Mouse (Mus musculus) gastrocnemius, postnatal 25 days (tissue): ENCODE results near the gene Mfap1b. TPM values are rescaled to one million over a fixed set of nuclear protein-coding genes. Genes with fewer than 3 reads are reported as not detected.
A peak's percentile ranks its signal among the peaks of the same experiment; 100 is the strongest.
"Not testable (repeated sequence)": the region's sequence is repeated elsewhere in the genome, so short reads cannot be mapped to it uniquely, and the experiment has no call there.

Source experiments
- DNase-seq: peaks from one replicate; pipeline ENCODE4 v3.0.0; 2022
- long read RNA-seq, 2 experiments: library from polyadenylated mRNA; stranded (forward); transcript quantifications; one replicate each; pipeline ENCODE4 v2.0.0; 2021
- total RNA-seq, 2 experiments: library from RNA; stranded (reverse); gene quantifications; 1 replicate in 1 of 2; 2 replicates in 1 of 2; pipeline ENCODE4 v1.2.3; 2021

The Mfap1b gene
- total RNA-seq, result 10 to 100 TPM; 18.0 to 20.6 TPM
- long read RNA-seq, experiment 1, transcript Mfap1b-201 (7 exons, 3,362 nt), result major isoform, 20 of 23 reads
- long read RNA-seq, experiment 1, partial matches to known transcripts, result 0 of 23 reads
- long read RNA-seq, experiment 1, other reads (novel, unspliced or antisense), result 3 of 23 reads
- long read RNA-seq, experiment 2, transcript Mfap1b-201 (7 exons, 3,362 nt), result major isoform, 49 of 52 reads
- long read RNA-seq, experiment 2, partial matches to known transcripts, result 1 of 52 reads
- long read RNA-seq, experiment 2, other reads (novel, unspliced or antisense), result 2 of 52 reads

GRCm38 (mm10) chr2:121473301-121474179, at the start of gene Mfap1b:
Gene Mfap1b, minus strand, starts transcription at chr2:121474067.
- peak; percentile 82 for DNase-seq

GRCm38 (mm10) chr2:121522830-121523229, 49.0 kb upstream of the Mfap1b start:
- not testable (repeated sequence) for DNase-seq

GRCm38 (mm10) chr2:121522006-121522405, 48.1 kb upstream of the Mfap1b start:
- DNase-seq, result no peak

GRCm38 (mm10) chr2:121518711-121519110, 44.8 kb upstream of the Mfap1b start:
- not testable (repeated sequence) for DNase-seq

- no peak for DNase-seq
Measured at GRCm38 (mm10) chr2:121518106-121518505, 44.2 kb upstream of the Mfap1b start.

- no peak for DNase-seq
Measured at GRCm38 (mm10) chr2:121514211-121514610, 40.3 kb upstream of the Mfap1b start.

GRCm38 (mm10) chr2:121512991-121513765, 39.3 kb upstream of the Mfap1b start:
- not testable (repeated sequence) for DNase-seq

GRCm38 (mm10) chr2:121511401-121511800, 37.5 kb upstream of the Mfap1b start:
- DNase-seq, result no peak

- DNase-seq, result peak; percentile 57
Measured at GRCm38 (mm10) chr2:121509584-121509983, 35.7 kb upstream of the Mfap1b start.

GRCm38 (mm10) chr2:121507951-121508330, 34.1 kb upstream of the Mfap1b start:
- DNase-seq, result no peak

GRCm38 (mm10) chr2:121507173-121507950, 33.5 kb upstream of the Mfap1b start:
- no peak for DNase-seq

- peak; percentile 75 for DNase-seq
Measured at GRCm38 (mm10) chr2:121505942-121506882, 32.3 kb upstream of the Mfap1b start, which contains the start of the genes Mfap1a and Wdr76. Gene Mfap1a, minus strand, starts transcription at chr2:121506665. Gene Wdr76, plus strand, starts transcription at chr2:121506723.

- not testable (repeated sequence) for DNase-seq
Measured at GRCm38 (mm10) chr2:121501550-121501949, 27.7 kb upstream of the Mfap1b start.

GRCm38 (mm10) chr2:121484403-121484802, 10.5 kb upstream of the Mfap1b start:
- DNase-seq, result not testable (repeated sequence)

GRCm38 (mm10) chr2:121483576-121483975, 9.7 kb upstream of the Mfap1b start:
- no peak for DNase-seq

- not testable (repeated sequence) for DNase-seq
Measured at GRCm38 (mm10) chr2:121480916-121481315, 7.0 kb upstream of the Mfap1b start.

GRCm38 (mm10) chr2:121480498-121480897, 6.6 kb upstream of the Mfap1b start:
- no peak for DNase-seq

- no peak for DNase-seq
Measured at GRCm38 (mm10) chr2:121477491-121478266, 3.8 kb upstream of the Mfap1b start.

- not testable (repeated sequence) for DNase-seq
Measured at GRCm38 (mm10) chr2:121475306-121475705, 1.4 kb upstream of the Mfap1b start.
